Mouse (Mus musculus): ENCODE measurements around the gene Atp8b2. TPM values are rescaled to one million over a fixed set of nuclear protein-coding genes. Genes with fewer than 3 reads are reported as not detected.

The Atp8b2 gene
- total and polyA plus RNA-seq, 3 experiments = 0.04 to 0.66 TPM; not detected in 1

DNA sequence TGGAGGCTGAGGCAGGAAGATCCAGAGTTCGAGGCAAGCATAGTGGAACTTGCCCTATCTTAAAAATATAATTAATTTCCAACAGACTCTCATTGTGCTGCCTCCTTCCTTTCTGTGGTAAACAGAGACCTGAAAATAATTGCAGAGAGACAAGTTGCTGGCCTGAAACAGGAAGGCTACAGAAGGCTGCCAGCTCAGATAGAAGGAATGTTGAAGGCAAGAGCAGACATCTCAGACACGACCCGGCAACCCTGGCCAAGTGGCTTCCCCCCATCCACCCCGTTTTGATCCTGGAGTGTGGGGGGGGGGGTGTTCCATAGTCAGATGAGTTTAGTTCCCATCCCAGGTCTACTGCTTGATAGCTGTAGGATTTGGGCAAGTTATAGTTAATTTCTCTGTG is 48.6 kb downstream of the Atp8b2 start:
- no peaks in the 10 kb centered on the region for H3K9me3 ChIP-seq (replicated peaks)
- no peak for TF ChIP-seq CTCF (IDR thresholded peaks at IDR 0.05; ENCODE audit: low read depth, low read length)
- TF ChIP-seq TAL1 (conservative IDR thresholded peaks at IDR 0.05; ENCODE audit: low read depth, low read length) = no peak
- TF ChIP-seq GATA1 (IDR thresholded peaks at IDR 0.05; ENCODE audit: borderline replicate concordance, low read length) = no peak
- TF ChIP-seq POLR2AphosphoS5 (IDR thresholded peaks at IDR 0.05; ENCODE audit: insufficient replicate concordance, low read depth, low read length) = no peak
- no peak for TF ChIP-seq GATA2 (IDR thresholded peaks at IDR 0.05; ENCODE audit: borderline replicate concordance, low read depth, low read length)
- H3K4me3 ChIP-seq (ENCODE audit: low read depth, low read length) = no peak overlapping the region
- DNase-seq (ENCODE audit: low spot score) (no peak), ATAC-seq (ENCODE audit: extremely low read depth, insufficient number of reproducible peaks, low FRiP score, poor library complexity, severe bottlenecking) (no peak)
- no peaks in the 10 kb centered on the region for H3K4me1 ChIP-seq (ENCODE audit: insufficient read depth, low read depth, low read length)
- no peaks in the 10 kb centered on the region for H3K36me3 ChIP-seq (replicated peaks)
- peaks cover 15% of the 10 kb centered on the region for H3K27me3 ChIP-seq (ENCODE audit: insufficient read depth, low read length)

DNA sequence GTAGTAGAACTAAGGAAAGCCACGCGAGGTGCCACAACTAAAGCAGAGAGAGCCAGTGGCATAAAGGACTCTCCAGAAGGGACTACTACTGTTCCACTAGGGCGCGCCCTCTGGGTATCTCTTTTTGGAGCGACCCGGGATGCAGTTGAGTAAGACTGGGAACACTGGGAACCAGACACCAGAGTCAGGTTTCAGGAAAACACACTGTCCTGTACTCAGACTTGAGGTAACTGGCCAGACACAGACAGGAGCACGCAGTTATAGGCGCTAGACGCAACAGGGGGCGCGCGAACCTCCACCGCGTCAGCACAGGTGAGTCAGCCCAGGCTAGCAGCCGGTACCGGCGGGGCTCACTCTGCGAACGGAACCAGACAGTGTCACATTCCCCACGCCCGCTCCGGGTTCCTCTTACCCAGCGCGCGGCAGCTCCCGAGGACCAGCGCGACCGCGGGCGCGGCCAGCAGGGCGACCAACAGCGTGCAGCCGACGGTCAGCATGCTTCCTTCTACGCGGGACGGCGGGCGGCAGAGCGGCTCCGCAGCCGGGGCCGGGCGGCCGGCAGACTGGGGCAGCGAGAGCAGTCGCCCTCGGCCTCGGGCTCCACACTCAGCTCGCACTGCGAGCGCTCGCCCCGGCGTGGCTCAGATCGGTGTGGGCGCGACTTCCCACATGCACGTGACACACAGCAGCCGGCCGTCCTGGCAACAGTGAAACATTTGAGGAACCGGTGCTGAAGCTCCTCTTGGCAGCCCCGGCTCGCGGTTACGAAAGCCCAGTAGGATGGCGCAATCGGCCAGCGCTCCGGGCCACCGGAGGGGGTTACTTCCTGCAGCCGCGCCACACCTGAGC is 50.5 kb downstream of the Atp8b2 start, which contains the start of gene Il6ra:
Gene Il6ra (minus strand): TSS at position 654 of the 849 bp plus-strand sequence.
- TF ChIP-seq TAL1 (conservative IDR thresholded peaks at IDR 0.05; ENCODE audit: low read depth, low read length) (no peak), CTCF (IDR thresholded peaks at IDR 0.05; ENCODE audit: low read depth, low read length) (no peak), GATA1 (IDR thresholded peaks at IDR 0.05; ENCODE audit: borderline replicate concordance, low read length) (no peak), GATA2 (IDR thresholded peaks at IDR 0.05; ENCODE audit: borderline replicate concordance, low read depth, low read length) (no peak), POLR2AphosphoS5 (IDR thresholded peaks at IDR 0.05; ENCODE audit: insufficient replicate concordance, low read depth, low read length) (no peak)
- Histone ChIP-seq H3K27me3 (ENCODE audit: insufficient read depth, low read length) (peaks cover 21% of the 10 kb centered on the region), H3K9me3 (replicated peaks) (no peaks in the 10 kb centered on the region), H3K4me1 (ENCODE audit: insufficient read depth, low read depth, low read length) (no peaks in the 10 kb centered on the region), H3K4me3 (ENCODE audit: low read depth, low read length) (no peak within 1 kb of the TSS), H3K36me3 (replicated peaks) (no peaks in the 10 kb centered on the region)
- ATAC-seq (ENCODE audit: extremely low read depth, insufficient number of reproducible peaks, low FRiP score, poor library complexity, severe bottlenecking) (no peak), DNase-seq (ENCODE audit: low spot score) (no peak)

DNA sequence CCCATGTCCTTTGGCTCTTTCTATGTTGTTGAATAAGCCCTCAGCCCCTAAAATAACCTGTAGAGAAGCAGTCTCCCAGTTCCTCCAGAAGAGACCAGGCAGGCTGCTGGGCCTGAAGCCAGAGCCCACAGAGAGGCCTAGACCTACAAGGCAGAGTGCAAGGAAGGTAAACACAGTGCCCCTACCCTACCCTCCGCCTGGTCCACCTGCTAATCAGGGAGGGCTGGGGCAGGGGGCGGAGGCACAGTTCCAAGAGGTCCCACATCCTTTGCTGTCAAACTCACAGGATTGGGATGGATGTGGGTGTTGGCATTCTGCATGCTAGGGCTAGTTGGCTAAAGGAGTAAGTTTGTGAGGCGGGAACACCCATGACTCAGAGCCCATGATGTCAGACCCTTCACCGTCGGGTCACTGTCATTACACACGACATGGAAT is 51.2 kb downstream of the Atp8b2 start:
- H3K4me1 ChIP-seq (ENCODE audit: insufficient read depth, low read depth, low read length) = no peaks in the 10 kb centered on the region
- no peak for TF ChIP-seq POLR2AphosphoS5 (IDR thresholded peaks at IDR 0.05; ENCODE audit: insufficient replicate concordance, low read depth, low read length)
- TF ChIP-seq GATA1 (IDR thresholded peaks at IDR 0.05; ENCODE audit: borderline replicate concordance, low read length) = no peak
- TF ChIP-seq TAL1 (conservative IDR thresholded peaks at IDR 0.05; ENCODE audit: low read depth, low read length) = no peak
- no peak for TF ChIP-seq GATA2 (IDR thresholded peaks at IDR 0.05; ENCODE audit: borderline replicate concordance, low read depth, low read length)
- TF ChIP-seq CTCF (IDR thresholded peaks at IDR 0.05; ENCODE audit: low read depth, low read length) = no peak
- no peak overlapping the region for H3K4me3 ChIP-seq (ENCODE audit: low read depth, low read length)
- no peaks in the 10 kb centered on the region for H3K9me3 ChIP-seq (replicated peaks)
- H3K36me3 ChIP-seq (replicated peaks) = no peaks in the 10 kb centered on the region
- DNase-seq (ENCODE audit: low spot score) (no peak), ATAC-seq (ENCODE audit: extremely low read depth, insufficient number of reproducible peaks, low FRiP score, poor library complexity, severe bottlenecking) (no peak)
- H3K27me3 ChIP-seq (ENCODE audit: insufficient read depth, low read length) = peaks cover 20% of the 10 kb centered on the region

DNA sequence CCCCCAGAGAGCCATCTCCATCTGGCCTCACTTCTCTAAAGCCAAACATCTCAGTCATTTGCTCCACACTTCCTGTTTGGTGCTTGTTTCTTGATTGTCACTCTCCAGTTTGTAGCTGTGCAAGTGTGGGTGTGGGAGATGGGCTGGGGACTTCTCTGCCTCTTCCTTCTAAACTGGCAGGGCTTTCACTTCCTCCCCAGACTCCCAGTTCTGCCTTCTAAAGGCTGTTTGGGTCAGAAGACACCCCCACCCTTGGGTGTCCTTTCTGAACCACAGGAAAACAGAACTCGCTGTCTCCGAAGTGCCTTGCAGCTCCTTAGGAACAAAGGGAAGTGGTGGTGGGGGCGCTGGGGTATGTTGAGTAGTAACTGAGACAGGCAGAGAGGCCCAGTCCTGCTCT is 52.1 kb downstream of the Atp8b2 start:
- TF ChIP-seq POLR2AphosphoS5 (IDR thresholded peaks at IDR 0.05; ENCODE audit: insufficient replicate concordance, low read depth, low read length) (no peak), GATA1 (IDR thresholded peaks at IDR 0.05; ENCODE audit: borderline replicate concordance, low read length) (no peak), GATA2 (IDR thresholded peaks at IDR 0.05; ENCODE audit: borderline replicate concordance, low read depth, low read length) (no peak), TAL1 (conservative IDR thresholded peaks at IDR 0.05; ENCODE audit: low read depth, low read length) (no peak), CTCF (IDR thresholded peaks at IDR 0.05; ENCODE audit: low read depth, low read length) (no peak)
- no peak for ATAC-seq (ENCODE audit: extremely low read depth, insufficient number of reproducible peaks, low FRiP score, poor library complexity, severe bottlenecking)
- Histone ChIP-seq H3K4me1 (ENCODE audit: insufficient read depth, low read depth, low read length) (no peaks in the 10 kb centered on the region), H3K36me3 (replicated peaks) (no peaks in the 10 kb centered on the region), H3K9me3 (replicated peaks) (no peaks in the 10 kb centered on the region), H3K27me3 (ENCODE audit: insufficient read depth, low read length) (peaks cover 20% of the 10 kb centered on the region), H3K4me3 (ENCODE audit: low read depth, low read length) (no peak overlapping the region)
- no peak for DNase-seq (ENCODE audit: low spot score)

DNA sequence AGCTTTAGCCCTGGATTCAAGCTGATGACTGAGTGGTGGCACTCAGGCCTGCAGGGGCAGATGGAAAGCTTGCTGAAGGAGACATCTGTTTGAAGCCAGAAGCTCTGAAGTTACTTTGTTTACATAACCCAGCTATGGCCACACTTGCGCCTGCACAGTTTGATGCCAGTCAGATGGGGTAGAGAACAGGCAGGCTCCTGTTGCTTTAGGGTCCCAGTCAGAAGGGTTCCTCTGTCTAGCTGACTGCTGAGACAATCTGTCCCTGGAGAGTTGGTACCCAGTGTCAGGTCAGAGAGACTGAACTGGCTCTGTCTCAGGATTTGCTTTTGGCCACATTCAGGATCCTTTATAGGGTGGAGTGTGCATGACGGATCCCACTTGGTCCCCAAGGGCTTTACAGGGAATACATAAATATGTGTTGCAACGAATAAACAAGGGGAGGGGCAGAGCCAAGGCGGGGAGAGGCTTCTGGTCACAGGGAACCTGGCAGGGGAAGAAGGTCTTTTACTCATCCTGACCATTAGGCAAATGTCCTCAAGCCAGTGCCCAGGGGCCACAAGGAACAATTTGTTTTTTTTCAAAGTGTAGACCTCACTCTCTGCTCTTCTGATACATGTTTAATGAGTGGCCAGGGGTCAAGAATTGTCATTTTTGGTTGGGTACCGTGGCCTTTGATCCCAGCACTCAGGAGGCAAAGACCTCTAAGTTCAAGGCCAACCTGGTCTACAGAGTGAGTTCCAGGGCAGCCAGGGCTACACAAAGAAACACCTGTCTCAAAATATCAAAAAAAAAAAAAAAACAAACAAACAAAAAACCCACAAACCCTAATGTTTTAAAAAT is 53.4 kb downstream of the Atp8b2 start:
- Histone ChIP-seq H3K4me1 (ENCODE audit: insufficient read depth, low read depth, low read length) (no peaks in the 10 kb centered on the region), H3K27me3 (ENCODE audit: insufficient read depth, low read length) (peaks cover 20% of the 10 kb centered on the region), H3K4me3 (ENCODE audit: low read depth, low read length) (no peak overlapping the region), H3K9me3 (replicated peaks) (no peaks in the 10 kb centered on the region), H3K36me3 (replicated peaks) (no peaks in the 10 kb centered on the region)
- DNase-seq (ENCODE audit: low spot score) = no peak
- no peak for ATAC-seq (ENCODE audit: extremely low read depth, insufficient number of reproducible peaks, low FRiP score, poor library complexity, severe bottlenecking)
- no peak for TF ChIP-seq CTCF (IDR thresholded peaks at IDR 0.05; ENCODE audit: low read depth, low read length)
- TF ChIP-seq POLR2AphosphoS5 (IDR thresholded peaks at IDR 0.05; ENCODE audit: insufficient replicate concordance, low read depth, low read length) = no peak
- TF ChIP-seq GATA1 (IDR thresholded peaks at IDR 0.05; ENCODE audit: borderline replicate concordance, low read length) = no peak
- TF ChIP-seq TAL1 (conservative IDR thresholded peaks at IDR 0.05; ENCODE audit: low read depth, low read length) = no peak
- no peak for TF ChIP-seq GATA2 (IDR thresholded peaks at IDR 0.05; ENCODE audit: borderline replicate concordance, low read depth, low read length)

DNA sequence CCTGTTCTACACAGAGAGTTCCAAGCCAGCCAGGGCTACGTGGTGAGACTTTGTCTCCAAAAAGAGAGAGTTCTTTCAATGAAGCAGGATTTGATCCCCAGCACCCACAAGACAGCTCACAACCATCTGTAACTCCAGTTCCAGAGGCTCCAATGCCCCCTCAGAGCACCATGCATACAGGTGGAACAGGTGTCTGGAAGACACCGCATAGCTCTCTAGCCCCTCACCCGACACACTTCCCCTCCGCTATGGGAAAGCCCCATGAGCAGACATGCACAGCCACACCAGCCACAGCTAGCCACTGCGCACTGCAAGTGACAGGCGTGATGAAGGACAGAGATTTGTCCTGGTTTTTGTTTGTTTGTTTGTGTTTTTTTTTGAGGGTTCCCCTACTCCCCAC is 54.5 kb downstream of the Atp8b2 start:
- DNase-seq (ENCODE audit: low spot score) = no peak
- no peak for ATAC-seq (ENCODE audit: extremely low read depth, insufficient number of reproducible peaks, low FRiP score, poor library complexity, severe bottlenecking)
- Histone ChIP-seq H3K27me3 (ENCODE audit: insufficient read depth, low read length) (peaks cover 20% of the 10 kb centered on the region), H3K36me3 (replicated peaks) (no peaks in the 10 kb centered on the region), H3K4me3 (ENCODE audit: low read depth, low read length) (no peak overlapping the region), H3K4me1 (ENCODE audit: insufficient read depth, low read depth, low read length) (no peaks in the 10 kb centered on the region), H3K9me3 (replicated peaks) (no peaks in the 10 kb centered on the region)
- TF ChIP-seq TAL1 (conservative IDR thresholded peaks at IDR 0.05; ENCODE audit: low read depth, low read length) = no peak
- TF ChIP-seq GATA2 (IDR thresholded peaks at IDR 0.05; ENCODE audit: borderline replicate concordance, low read depth, low read length) = no peak
- TF ChIP-seq POLR2AphosphoS5 (IDR thresholded peaks at IDR 0.05; ENCODE audit: insufficient replicate concordance, low read depth, low read length) = no peak
- TF ChIP-seq CTCF (IDR thresholded peaks at IDR 0.05; ENCODE audit: low read depth, low read length) = no peak
- no peak for TF ChIP-seq GATA1 (IDR thresholded peaks at IDR 0.05; ENCODE audit: borderline replicate concordance, low read length)

All from G1E (cell line).